Mouse (Mus musculus) naive thymus-derived CD4-positive, alpha-beta T cell, adult 2 months (primary cell): ENCODE measurements around the gene Morc3.

ENCODE experiments used
- DNase-seq: peaks from one replicate; pipeline ENCODE4 v3.0.0-alpha.2; 2011; ENCODE audit warnings: low read depth

Gene Morc3

DNA sequence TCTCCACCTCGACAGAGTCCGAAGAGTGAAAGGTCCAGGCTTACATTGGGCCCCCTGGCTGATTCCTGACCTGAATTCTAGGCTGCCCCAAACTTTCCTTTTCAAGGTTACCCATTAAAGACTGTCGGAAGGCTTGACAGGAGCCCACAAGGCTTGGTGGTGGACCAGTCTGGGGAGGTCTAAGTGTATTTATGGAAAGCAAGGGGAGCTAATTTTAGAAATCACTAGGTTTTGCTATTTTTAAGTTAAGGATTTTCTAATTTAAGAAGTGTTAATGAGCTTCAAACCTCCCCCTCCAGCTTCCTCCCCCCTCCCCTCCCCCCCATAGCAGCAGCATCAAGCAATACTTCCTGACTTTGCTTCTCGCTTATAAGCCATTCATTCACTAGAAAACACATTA is 88.8 kb downstream of the Morc3 start:
- DNase-seq, result peak; percentile 26

- no peak for DNase-seq
Measured at GRCm38 (mm10) chr16:93922835-93923389, 91.0 kb downstream of the Morc3 start.

DNA sequence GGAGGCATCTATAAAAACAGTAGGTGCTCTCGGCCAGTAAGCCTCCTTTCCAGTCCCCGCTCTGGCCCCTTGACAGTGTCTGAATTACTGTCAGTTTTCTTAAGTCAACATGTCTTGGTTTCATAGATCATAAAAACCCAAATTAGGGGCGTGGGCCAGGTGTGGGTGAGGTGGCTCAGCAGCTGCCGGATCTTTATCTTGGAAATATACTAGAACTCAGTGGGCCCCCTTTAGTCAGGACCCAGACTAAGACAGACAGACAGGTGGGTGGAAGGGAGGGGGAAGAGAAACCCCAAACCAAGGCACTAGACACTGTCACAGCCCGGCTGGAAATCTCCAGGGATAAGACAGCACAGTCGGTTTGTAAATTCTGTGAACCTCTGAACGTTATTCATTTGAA is 91.9 kb downstream of the Morc3 start:
- DNase-seq, result no peak
